Mouse (Mus musculus) urinary bladder, postnatal 0 days (tissue): ENCODE results near the gene Nek2. TPM values are rescaled to one million over a fixed set of nuclear protein-coding genes. Genes with fewer than 3 reads are reported as not detected.

Experiments
- polyA plus RNA-seq: library from polyadenylated mRNA; unstranded; fragments of >200 nt; fragmentation: Nextera tagmentation; extraction: Ambion mirVana; gene quantifications from 2 replicates; pipeline ENCODE4 v1.2.1, GENCODE M21; 2015

Gene Nek2
- 7.0 and 9.0 TPM in 2 replicates for polyA plus RNA-seq

GRCm38 (mm10) chr1:191821326-191822091 lies at the start of gene Nek2:
Gene Nek2, plus strand, starts transcription at chr1:191821444.

Other genes with a start within 250 kb of the Nek2 start
- gene Dtl, start 245.9 kb upstream of the Nek2 start, polyA plus RNA-seq: 9.1 and 10.4 TPM in 2 replicates
- gene Ints7, start 245.8 kb upstream of the Nek2 start, polyA plus RNA-seq: 16.1 and 16.3 TPM in 2 replicates
- 35.5 and 38.6 TPM in 2 replicates for gene Lpgat1, start 103.6 kb upstream of the Nek2 start, polyA plus RNA-seq
- 1.7 and 2.5 TPM in 2 replicates for gene Slc30a1, start 85.3 kb downstream of the Nek2 start, polyA plus RNA-seq
- 0.20 and 0.22 TPM in 2 replicates for gene Rd3, start 155.9 kb downstream of the Nek2 start, polyA plus RNA-seq